Mouse (Mus musculus) left cerebral cortex, adult 9 months (tissue): ENCODE results near the gene Ntng1.

Source experiments
- DNase-seq, 2 experiments: peaks; one replicate each; pipeline ENCODE4 v3.0.0; 2022; ENCODE audit warnings: low spot score in 2 of 2

Ntng1 gene

GRCm38 (mm10) chr3:109923788-109924187 is 220.0 kb downstream of the Ntng1 start:
- no peak for DNase-seq

- DNase-seq: peak in 1 of 2 experiments; percentile 13
These were observed 224.8 kb downstream of the Ntng1 start for GRCm38 (mm10) chr3:109918996-109919395.

- no peak for DNase-seq
These were observed 225.7 kb downstream of the Ntng1 start for GRCm38 (mm10) chr3:109917926-109918694.

- no peak for DNase-seq
These were observed 226.7 kb downstream of the Ntng1 start for GRCm38 (mm10) chr3:109917077-109917476.

- DNase-seq: no peak
These were observed 229.6 kb downstream of the Ntng1 start for GRCm38 (mm10) chr3:109914226-109914625.

- DNase-seq: no peak
These were observed 253.2 kb downstream of the Ntng1 start for GRCm38 (mm10) chr3:109890600-109890999.

- no peak for DNase-seq
These were observed 258.1 kb downstream of the Ntng1 start for GRCm38 (mm10) chr3:109885672-109886071.

- no peak for DNase-seq
These were observed 264.8 kb downstream of the Ntng1 start for GRCm38 (mm10) chr3:109879061-109879460.

GRCm38 (mm10) chr3:109871986-109872385 is 271.8 kb downstream of the Ntng1 start:
- no peak for DNase-seq

GRCm38 (mm10) chr3:109858276-109858675 is 285.5 kb downstream of the Ntng1 start:
- DNase-seq: no peak

GRCm38 (mm10) chr3:109854449-109855155 is 289.2 kb downstream of the Ntng1 start:
- peak; percentile 27 to 51 for DNase-seq

GRCm38 (mm10) chr3:109846660-109847059 is 297.2 kb downstream of the Ntng1 start:
- DNase-seq: no peak

GRCm38 (mm10) chr3:109825806-109826205 is 318.0 kb downstream of the Ntng1 start:
- DNase-seq: no peak

GRCm38 (mm10) chr3:109822803-109823474 is 320.9 kb downstream of the Ntng1 start:
- no peak for DNase-seq

- no peak for DNase-seq
These were observed 324.8 kb downstream of the Ntng1 start for GRCm38 (mm10) chr3:109818821-109819685.

GRCm38 (mm10) chr3:109809065-109809464 is 334.7 kb downstream of the Ntng1 start:
- DNase-seq: no peak

- no peak for DNase-seq
These were observed 336.4 kb downstream of the Ntng1 start for GRCm38 (mm10) chr3:109807211-109807934.

GRCm38 (mm10) chr3:109804145-109804544 is 339.7 kb downstream of the Ntng1 start:
- no peak for DNase-seq

GRCm38 (mm10) chr3:109803616-109804015 is 340.2 kb downstream of the Ntng1 start:
- DNase-seq: no peak

- DNase-seq: no peak
These were observed 346.5 kb downstream of the Ntng1 start for GRCm38 (mm10) chr3:109797354-109797753.

- peak in 1 of 2 experiments; percentile 8 for DNase-seq
These were observed 360.6 kb downstream of the Ntng1 start for GRCm38 (mm10) chr3:109783231-109783630.
